Mouse (Mus musculus): ENCODE data around the gene Wfdc18. TPM values are rescaled to one million over a fixed set of nuclear protein-coding genes. Genes with fewer than 3 reads are reported as not detected.

The Wfdc18 gene
- total and polyA plus RNA-seq, 3 experiments = not detected

DNA sequence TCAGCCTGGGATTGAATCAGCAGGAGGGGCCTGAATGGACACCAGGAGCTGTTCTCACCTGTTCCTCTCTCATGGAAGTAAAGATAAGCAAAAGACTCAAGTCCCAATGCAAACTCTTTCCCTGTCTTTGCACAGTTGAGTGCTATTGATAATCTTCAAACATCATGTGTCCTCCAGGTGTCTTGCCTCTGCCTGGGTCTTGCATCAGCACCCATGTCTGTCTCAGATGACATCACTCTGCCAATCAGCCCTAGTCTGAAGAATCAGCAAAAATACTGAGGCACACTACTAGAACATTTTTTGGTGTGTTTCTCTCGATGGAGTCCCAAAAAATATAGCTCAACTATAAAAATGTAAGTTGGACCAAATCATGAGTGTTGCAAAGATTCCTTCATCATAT is 16.8 kb upstream of the Wfdc18 start:
- H3K4me1 ChIP-seq (ENCODE audit: control insufficient read depth in 1 of 2, insufficient read depth in 2 of 2, low read length in 2 of 2) = no peaks in the 10 kb centered on the region
- H3K9ac ChIP-seq (ENCODE audit: control insufficient read depth, low read depth, low read length, poor library complexity, severe bottlenecking) = no peak overlapping the region
- no peaks in the 10 kb centered on the region for H3K9me3 ChIP-seq (replicated peaks; ENCODE audit: insufficient read depth, low read length)
- no peak overlapping the region for H3K4me3 ChIP-seq (ENCODE audit: control insufficient read depth in 1 of 2, insufficient read depth in 1 of 2, low read depth in 2 of 2, low read length in 2 of 2)
- H3K27ac ChIP-seq (ENCODE audit: control insufficient read depth, low read depth, low read length) = no peak overlapping the region
- H3K79me2 ChIP-seq (ENCODE audit: control insufficient read depth, insufficient read depth, low read length, poor library complexity) = no peaks in the 10 kb centered on the region
- TF ChIP-seq TAL1 (IDR thresholded peaks at IDR 0.05; ENCODE audit: low read length) (no peak), MXI1 (IDR thresholded peaks at IDR 0.05; ENCODE audit: low read depth, low read length) (no peak), CTCF (IDR thresholded peaks at IDR 0.05 in 2 of 3, conservative IDR thresholded peaks at IDR 0.05 in 1 of 3; ENCODE audit: control insufficient read depth in 1 of 3, insufficient read depth in 1 of 3, low read depth in 2 of 3, low read length in 3 of 3, poor library complexity in 1 of 3, severe bottlenecking in 1 of 3) (no peak), NELFE (IDR thresholded peaks at IDR 0.05; ENCODE audit: low read depth, low read length) (no peak), MAFK (IDR thresholded peaks at IDR 0.05; ENCODE audit: borderline replicate concordance, low read depth, low read length) (no peak), TCF12 (IDR thresholded peaks at IDR 0.05; ENCODE audit: low read depth, low read length) (no peak), MYC (IDR thresholded peaks at IDR 0.05; ENCODE audit: low read depth, low read length) (no peak), SIN3A (IDR thresholded peaks at IDR 0.05; ENCODE audit: low read length) (no peak), POLR2AphosphoS5 (IDR thresholded peaks at IDR 0.05; ENCODE audit: borderline replicate concordance, low read depth, low read length) (no peak), ZNF384 (IDR thresholded peaks at IDR 0.05; ENCODE audit: low read depth, low read length) (no peak), GATA1 (IDR thresholded peaks at IDR 0.05; ENCODE audit: low read depth, low read length) (no peak), RCOR1 (IDR thresholded peaks at IDR 0.05; ENCODE audit: low read depth, low read length) (no peak), CHD1 (IDR thresholded peaks at IDR 0.05; ENCODE audit: low read depth, low read length) (no peak), USF1 (IDR thresholded peaks at IDR 0.05; ENCODE audit: low read depth, low read length) (no peak), NRF1 (IDR thresholded peaks at IDR 0.05; ENCODE audit: insufficient read depth, low read depth, low read length, poor library complexity, severe bottlenecking) (no peak)
- peak; percentile 1 for DNase-seq (ENCODE audit: low read depth, low spot score)
- H3K36me3 ChIP-seq (ENCODE audit: control insufficient read depth in 1 of 2, insufficient read depth in 2 of 2, low read length in 2 of 2) = no peaks in the 10 kb centered on the region
- peaks cover 4 to 9% of the 10 kb centered on the region in 2 experiments for H3K27me3 ChIP-seq (ENCODE audit: control insufficient read depth in 1 of 2, insufficient read depth in 2 of 2, low read length in 2 of 2)

DNA sequence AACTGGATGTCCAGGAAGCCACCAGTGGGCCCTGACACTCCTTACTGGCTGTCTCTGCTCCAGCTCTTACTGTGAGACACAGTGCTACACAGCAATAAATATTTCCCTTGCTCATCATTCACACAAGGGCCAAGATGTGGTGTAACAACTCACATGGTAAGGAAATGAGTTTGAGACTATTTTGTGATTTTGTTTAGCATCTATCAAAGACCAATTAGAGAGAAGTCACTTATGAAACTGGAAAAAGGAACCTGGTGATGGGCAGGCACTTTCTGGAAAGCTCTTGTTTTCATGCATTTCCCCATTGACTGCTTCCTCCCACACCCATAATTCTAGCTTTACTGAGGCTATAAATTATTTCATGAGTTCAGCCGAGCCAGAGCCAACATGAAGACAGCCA is 5.1 kb upstream of the Wfdc18 start, which contains the start of gene Wfdc17:
Gene Wfdc17 (plus strand): TSS at position 287 of the 400 bp plus-strand sequence.
- Histone ChIP-seq H3K4me3 (ENCODE audit: control insufficient read depth in 1 of 2, insufficient read depth in 1 of 2, low read depth in 2 of 2, low read length in 2 of 2) (no peak within 1 kb of the TSS), H3K36me3 (ENCODE audit: control insufficient read depth in 1 of 2, insufficient read depth in 2 of 2, low read length in 2 of 2) (no peaks in the 10 kb centered on the region), H3K27me3 (ENCODE audit: control insufficient read depth in 1 of 2, insufficient read depth in 2 of 2, low read length in 2 of 2) (peaks cover 6 to 31% of the 10 kb centered on the region in 2 experiments), H3K4me1 (ENCODE audit: control insufficient read depth in 1 of 2, insufficient read depth in 2 of 2, low read length in 2 of 2) (no peaks in the 10 kb centered on the region), H3K27ac (ENCODE audit: control insufficient read depth, low read depth, low read length) (no peak within 1 kb of the TSS), H3K79me2 (ENCODE audit: control insufficient read depth, insufficient read depth, low read length, poor library complexity) (no peaks in the 10 kb centered on the region), H3K9ac (ENCODE audit: control insufficient read depth, low read depth, low read length, poor library complexity, severe bottlenecking) (no peak within 1 kb of the TSS), H3K9me3 (replicated peaks; ENCODE audit: insufficient read depth, low read length) (no peaks in the 10 kb centered on the region)
- no peak for DNase-seq (ENCODE audit: low read depth, low spot score)
- TF ChIP-seq GABPA (IDR thresholded peaks at IDR 0.05; ENCODE audit: low read depth, low read length) (no peak), CHD2 (IDR thresholded peaks at IDR 0.05; ENCODE audit: low read length) (no peak), ETS1 (IDR thresholded peaks at IDR 0.05; ENCODE audit: low read depth, low read length) (no peak), CTCF (IDR thresholded peaks at IDR 0.05 in 2 of 3, conservative IDR thresholded peaks at IDR 0.05 in 1 of 3; ENCODE audit: control insufficient read depth in 1 of 3, insufficient read depth in 1 of 3, low read depth in 2 of 3, low read length in 3 of 3, poor library complexity in 1 of 3, severe bottlenecking in 1 of 3) (no peak), SIN3A (IDR thresholded peaks at IDR 0.05; ENCODE audit: low read length) (no peak)

Data from MEL (cell line).